Mouse (Mus musculus): ENCODE data around the gene Zfp526.

DNA sequence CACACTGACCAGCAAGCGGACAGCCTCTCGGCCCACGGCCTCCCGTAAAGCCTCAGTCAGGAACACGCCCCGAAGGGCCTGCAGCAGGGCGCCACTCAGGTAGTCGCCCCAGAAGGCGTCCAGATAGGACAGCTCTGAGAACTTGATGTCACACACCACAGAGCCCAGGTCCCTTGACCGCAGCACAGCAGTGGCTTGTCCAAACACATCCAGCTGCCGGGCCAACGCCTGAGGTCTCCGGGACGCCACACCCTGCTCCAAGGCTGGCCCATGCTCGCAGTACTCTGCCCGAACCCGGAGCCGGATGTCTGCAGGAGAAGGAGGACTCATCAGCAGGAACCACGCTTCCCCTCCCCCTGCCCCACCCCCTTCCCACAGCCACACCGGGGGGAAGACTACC lies 17.6 kb upstream of the Zfp526 start:
- TF ChIP-seq CTCF (IDR thresholded peaks at IDR 0.05) (no peak), EP300 (IDR thresholded peaks at IDR 0.05) (no peak)

All from lung, postnatal 0 days (tissue).